Mouse (Mus musculus) erythroblast, embryonic 14.5 days (primary cell): Measurements from ENCODE around the gene Unc80. TPM values are rescaled to one million over a fixed set of nuclear protein-coding genes. Genes with fewer than 3 reads are reported as not detected.

Experiments used
- H3K27me3 ChIP-seq: 2 replicates; pipeline ENCODE4 v1.6.1; 2012; ENCODE audit warnings: inconsistent platforms; ENCODE audit not compliant: control insufficient read depth
- H3K36me3 ChIP-seq: 2 replicates; pipeline ENCODE4 v1.6.1; 2012; ENCODE audit warnings: mild to moderate bottlenecking, inconsistent platforms; ENCODE audit not compliant: control insufficient read depth
- H3K4me1 ChIP-seq: 2 replicates; pipeline ENCODE4 v1.6.1; 2012; ENCODE audit warnings: inconsistent platforms; ENCODE audit not compliant: control insufficient read depth
- H3K4me3 ChIP-seq: replicated peaks from 2 replicates; pipeline ENCODE3; 2012; ENCODE audit warnings: moderate library complexity, mild to moderate bottlenecking, inconsistent platforms
- H3K9me3 ChIP-seq: 2 replicates; pipeline ENCODE4 v1.6.1; 2012; ENCODE audit warnings: low read length, inconsistent platforms, mixed read lengths; ENCODE audit not compliant: control insufficient read depth
- GATA1 ChIP-seq: IDR thresholded peaks from 2 replicates; pipeline ENCODE4 v1.6.1; 2012; ENCODE audit warnings: low read length, inconsistent platforms, mixed read lengths
- TAL1 ChIP-seq: IDR thresholded peaks from 3 replicates; pipeline ENCODE4 v1.6.1; 2012; ENCODE audit warnings: low read length, inconsistent platforms, mixed read lengths
- polyA plus RNA-seq: library from polyadenylated mRNA; stranded (reverse); fragments of >175 nt; gene quantifications from 2 replicates; pipeline ENCODE4 v1.2.3, GENCODE M21; 2012

The Unc80 gene
- polyA plus RNA-seq, 1 experiment = not detected

- Histone ChIP-seq H3K27me3 (no peaks in the 10 kb centered on the region), H3K9me3 (peaks cover 5% of the 10 kb centered on the region; the same call in 1 of the 2 replicates), H3K36me3 (no peaks in the 10 kb centered on the region), H3K4me3 (no peak overlapping the region), H3K4me1 (no peaks in the 10 kb centered on the region)
- no peak for TF ChIP-seq TAL1
- no peak for TF ChIP-seq GATA1
These were observed 101.6 kb downstream of the Unc80 start for GRCm38 (mm10) chr1:66569736-66570135.

GRCm38 (mm10) chr1:66597163-66597788 is 129.1 kb downstream of the Unc80 start:
- no peak for TF ChIP-seq TAL1
- TF ChIP-seq GATA1 = no peak
- Histone ChIP-seq H3K36me3 (no peaks in the 10 kb centered on the region), H3K9me3 (no peaks in the 10 kb centered on the region), H3K4me3 (no peak overlapping the region), H3K4me1 (no peaks in the 10 kb centered on the region), H3K27me3 (no peaks in the 10 kb centered on the region)

GRCm38 (mm10) chr1:66608304-66608703 is 140.1 kb downstream of the Unc80 start:
- no peaks in the 10 kb centered on the region for H3K27me3 ChIP-seq
- no peak overlapping the region for H3K4me3 ChIP-seq
- TF ChIP-seq TAL1 (no peak), GATA1 (no peak)
- no peaks in the 10 kb centered on the region for H3K4me1 ChIP-seq
- no peaks in the 10 kb centered on the region for H3K36me3 ChIP-seq
- peaks cover 2% of the 10 kb centered on the region; the same call in 1 of the 2 replicates for H3K9me3 ChIP-seq

- Histone ChIP-seq H3K4me1 (no peaks in the 10 kb centered on the region), H3K9me3 (no peaks in the 10 kb centered on the region; the same call in 1 of the 2 replicates), H3K36me3 (no peaks in the 10 kb centered on the region), H3K4me3 (no peak overlapping the region), H3K27me3 (no peaks in the 10 kb centered on the region)
- TF ChIP-seq GATA1 = no peak
- TF ChIP-seq TAL1 = no peak
These were observed 149.0 kb downstream of the Unc80 start for GRCm38 (mm10) chr1:66617188-66617587.

- TF ChIP-seq TAL1 (no peak), GATA1 (no peak)
- Histone ChIP-seq H3K36me3 (no peaks in the 10 kb centered on the region), H3K4me1 (no peaks in the 10 kb centered on the region), H3K27me3 (no peaks in the 10 kb centered on the region), H3K9me3 (no peaks in the 10 kb centered on the region), H3K4me3 (no peak overlapping the region)
These were observed 170.0 kb downstream of the Unc80 start for GRCm38 (mm10) chr1:66638177-66638576.

- TF ChIP-seq TAL1 (no peak), GATA1 (no peak)
- Histone ChIP-seq H3K9me3 (no peaks in the 10 kb centered on the region), H3K4me1 (no peaks in the 10 kb centered on the region), H3K36me3 (no peaks in the 10 kb centered on the region), H3K4me3 (no peak overlapping the region), H3K27me3 (no peaks in the 10 kb centered on the region)
These were observed 178.7 kb downstream of the Unc80 start for GRCm38 (mm10) chr1:66646894-66647293.

- no peak for TF ChIP-seq GATA1
- TF ChIP-seq TAL1 = no peak
- Histone ChIP-seq H3K36me3 (no peaks in the 10 kb centered on the region), H3K9me3 (no peaks in the 10 kb centered on the region), H3K4me1 (no peaks in the 10 kb centered on the region), H3K27me3 (no peaks in the 10 kb centered on the region), H3K4me3 (no peak overlapping the region)
These were observed 181.4 kb downstream of the Unc80 start for GRCm38 (mm10) chr1:66649568-66649967.

- TF ChIP-seq TAL1 (no peak), GATA1 (no peak)
- Histone ChIP-seq H3K4me1 (no peaks in the 10 kb centered on the region), H3K36me3 (no peaks in the 10 kb centered on the region), H3K4me3 (no peak overlapping the region), H3K9me3 (no peaks in the 10 kb centered on the region), H3K27me3 (no peaks in the 10 kb centered on the region)
These were observed 181.8 kb downstream of the Unc80 start for GRCm38 (mm10) chr1:66650006-66650405.

GRCm38 (mm10) chr1:66655119-66655746 is 187.1 kb downstream of the Unc80 start:
- Histone ChIP-seq H3K4me1 (no peaks in the 10 kb centered on the region), H3K36me3 (no peaks in the 10 kb centered on the region), H3K9me3 (no peaks in the 10 kb centered on the region), H3K4me3 (no peak overlapping the region), H3K27me3 (no peaks in the 10 kb centered on the region)
- TF ChIP-seq TAL1 (no peak), GATA1 (no peak)

GRCm38 (mm10) chr1:66655747-66656119 is 187.6 kb downstream of the Unc80 start:
- H3K9me3 ChIP-seq = no peaks in the 10 kb centered on the region
- no peaks in the 10 kb centered on the region for H3K27me3 ChIP-seq
- H3K4me1 ChIP-seq = no peaks in the 10 kb centered on the region
- H3K4me3 ChIP-seq = no peak overlapping the region
- no peaks in the 10 kb centered on the region for H3K36me3 ChIP-seq
- no peak for TF ChIP-seq TAL1
- TF ChIP-seq GATA1 = no peak
